Mouse (Mus musculus) duodenum, adult 2 months (tissue): ENCODE measurements around the gene H2-M10.1. TPM values are rescaled to one million over a fixed set of nuclear protein-coding genes. Genes with fewer than 3 reads are reported as not detected.

Source experiments
- polyA plus RNA-seq: library from polyadenylated mRNA; depleted of rRNA; stranded (reverse); fragments of >200 nt; gene quantifications from 2 replicates; pipeline ENCODE4 v1.2.3, GENCODE M21; 2012; ENCODE audit warnings: low replicate concordance; rRNA removed

The H2-M10.1 gene
- polyA plus RNA-seq: not detected in 2 replicates

DNA sequence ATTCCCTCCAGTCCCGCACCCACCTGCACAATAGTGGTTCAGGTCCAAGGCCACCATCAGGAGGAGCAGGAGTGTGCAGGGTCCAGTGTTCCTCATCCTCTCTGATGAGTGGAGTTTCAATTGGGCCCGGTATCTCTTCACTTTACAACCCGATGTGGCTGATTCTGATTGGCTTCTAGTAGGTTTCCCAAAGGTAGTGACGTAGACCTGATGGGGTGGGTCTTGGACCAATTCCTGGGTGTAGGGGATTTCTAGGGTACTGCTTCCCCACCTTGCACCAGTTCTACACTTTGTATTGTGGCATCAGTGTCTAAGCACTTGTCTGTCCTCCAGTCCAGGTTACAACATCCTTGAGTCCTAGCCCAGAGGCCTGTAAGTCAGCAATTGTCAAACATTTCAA is at the start of gene H2-M10.1:
Gene H2-M10.1, minus strand, starts transcription at position 101 of the 400 bp plus-strand sequence.

DNA sequence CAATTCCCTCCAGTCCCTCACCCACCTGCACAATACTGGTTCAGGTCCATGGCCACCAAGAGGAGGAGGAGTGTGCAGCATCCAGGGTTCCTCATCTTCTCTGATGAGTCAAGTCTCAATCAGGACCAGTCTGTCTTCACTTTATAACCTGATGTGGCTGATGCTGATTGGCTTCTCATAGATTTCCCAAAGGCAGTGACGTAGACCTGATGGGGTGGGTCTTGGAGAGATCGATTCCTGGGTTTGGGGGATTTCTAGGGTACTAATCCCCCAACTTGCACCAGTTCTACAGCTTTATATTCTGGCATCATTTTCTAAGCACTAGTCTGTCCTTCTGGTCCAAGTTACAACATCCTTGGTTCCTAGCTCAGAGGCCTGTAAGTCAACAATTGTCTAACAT is 42.4 kb upstream of the H2-M10.1 start, which contains the start of gene H2-M10.3:
Gene H2-M10.3, minus strand, starts transcription at position 101 of the 400 bp plus-strand sequence.

DNA sequence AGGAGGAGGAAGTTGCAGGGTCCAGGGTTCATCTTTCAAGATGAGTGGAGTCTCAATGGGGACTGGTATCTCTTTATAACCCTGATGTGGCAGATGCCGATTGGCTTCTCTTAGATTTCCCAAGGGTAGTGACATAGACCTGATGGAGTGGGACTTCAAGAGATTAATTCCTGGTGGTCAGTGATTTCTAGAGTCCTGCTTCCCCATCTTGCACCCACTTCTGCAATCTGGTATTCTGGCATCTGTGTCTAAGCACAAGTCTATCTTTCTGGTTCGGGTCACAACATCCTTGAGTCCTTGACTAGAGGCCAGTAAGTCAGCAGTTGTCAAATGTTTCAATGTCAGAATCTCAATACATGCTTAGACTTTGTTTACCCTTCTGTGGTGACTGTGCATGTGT is 39.6 kb downstream of the H2-M10.1 start, which contains the start of gene H2-M10.2:
Gene H2-M10.2, minus strand, starts transcription at position 101 of the 400 bp plus-strand sequence.

Other genes with a start within 250 kb of the H2-M10.1 start
- gene Gm19684, start 204.5 kb downstream of the H2-M10.1 start, polyA plus RNA-seq: 0.06 TPM in 2 replicates
- 12.6 and 15.9 TPM in 2 replicates for gene Gm7030, start 196.7 kb downstream of the H2-M10.1 start, polyA plus RNA-seq
- 99.5 and 293 TPM in 2 replicates for gene Gm8909, start 157.6 kb downstream of the H2-M10.1 start, polyA plus RNA-seq
- gene H2-T3, start 135.9 kb downstream of the H2-M10.1 start, polyA plus RNA-seq: 118 and 133 TPM in 2 replicates
- gene Rpp21, start 68.1 kb downstream of the H2-M10.1 start, polyA plus RNA-seq: 132 and 151 TPM in 2 replicates
- 5.3 and 8.0 TPM in 2 replicates for gene Trim39, start 53.9 kb downstream of the H2-M10.1 start, polyA plus RNA-seq
- gene H2-M10.2, start 39.7 kb downstream of the H2-M10.1 start, polyA plus RNA-seq: not detected in 2 replicates
- gene H2-M10.3, start 42.3 kb upstream of the H2-M10.1 start, polyA plus RNA-seq: not detected in 2 replicates
- gene H2-M10.4, start 136.2 kb upstream of the H2-M10.1 start, polyA plus RNA-seq: not detected in 2 replicates
- not detected in 2 replicates for gene H2-M11, start 220.9 kb upstream of the H2-M10.1 start, polyA plus RNA-seq